Mouse (Mus musculus) T-helper 17 cell (primary cell): ENCODE data around the gene Fam129c.

Experiments used
- in situ Hi-C, 2 experiments: fragments of 300-600 bp; cut with MboI, MseI; formaldehyde crosslinking; loops; 1 replicate in 1 of 2; 2 replicates in 1 of 2; pipeline ENCODE4 v1.15.1; 2025; ENCODE audit warnings: high pct_unique_total_duplicates in 2 of 2

Gene Fam129c

DNA sequence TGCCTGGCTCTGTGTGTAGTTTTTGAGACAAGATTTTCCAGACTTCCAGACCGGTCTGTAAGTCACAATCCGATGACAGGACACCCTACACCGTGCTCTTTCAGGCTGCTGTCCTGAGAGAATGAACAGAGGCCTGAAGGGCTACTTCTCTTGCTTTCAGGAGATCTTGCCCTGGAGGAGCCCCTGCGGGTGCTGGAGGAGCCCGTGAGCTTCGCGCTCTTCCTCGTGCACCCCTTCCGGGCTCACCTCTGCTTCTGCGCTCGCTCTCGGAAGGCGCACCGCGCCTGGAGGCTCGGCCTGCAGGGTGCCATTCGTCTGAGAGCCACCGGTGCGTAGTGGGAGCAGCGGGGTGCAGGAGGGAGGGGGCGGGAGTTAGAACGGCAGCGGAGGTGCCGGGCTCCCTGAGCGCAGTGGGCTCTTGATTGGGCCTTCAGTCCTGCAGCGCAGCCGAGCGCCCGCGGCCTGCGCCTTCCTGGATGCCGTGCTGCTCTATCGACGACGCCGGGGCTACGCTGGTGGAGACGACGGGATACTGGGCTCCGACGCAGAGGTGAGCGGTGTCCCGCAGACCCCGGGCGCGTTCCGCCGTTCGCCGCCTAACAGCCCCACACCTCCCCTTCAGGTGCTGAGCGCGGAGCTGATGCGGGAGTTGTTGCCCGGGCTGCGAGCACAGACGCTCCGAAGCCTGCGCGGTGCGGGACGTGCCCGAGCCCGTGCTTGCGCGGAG lies 4.7 kb downstream of the Fam129c start:
- in situ Hi-C loops = loop anchor here in 1 of 2 experiments (5.0 kb wide), 1 partner anchor 55 kb away; no protein-coding TSS in a partner anchor

DNA sequence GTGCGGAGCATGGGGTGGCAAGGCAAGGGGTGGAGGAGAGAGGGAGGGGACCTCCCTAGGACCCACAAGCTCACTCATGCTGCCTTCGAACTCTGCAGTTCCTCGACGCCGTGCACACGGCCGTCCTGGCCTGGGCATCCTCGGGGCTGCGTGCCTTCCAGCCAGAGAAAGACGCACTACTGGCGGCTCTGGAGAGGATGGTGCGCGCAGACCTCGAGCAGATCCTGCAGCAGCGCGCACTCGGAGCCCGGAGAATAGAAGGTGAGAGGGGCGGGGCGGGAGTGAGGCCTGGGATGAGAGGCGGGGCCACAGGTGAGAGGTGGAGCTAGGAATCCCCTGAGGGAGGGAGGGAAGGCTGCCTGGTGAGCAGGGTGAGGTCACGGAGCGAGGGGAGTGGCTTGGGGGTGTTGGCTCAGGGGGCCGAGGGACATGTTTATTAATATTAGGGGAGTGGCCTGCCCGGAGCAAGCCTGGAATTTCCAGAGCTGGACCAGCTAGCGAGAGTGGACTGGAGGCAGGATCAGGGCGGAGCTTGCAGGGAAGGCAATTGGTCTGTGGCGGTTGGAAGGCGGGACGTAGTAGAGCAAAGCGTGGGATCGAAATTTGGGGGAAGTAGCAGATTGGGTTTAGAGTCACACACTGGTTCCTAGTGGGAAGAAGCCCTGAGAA lies 5.4 kb downstream of the Fam129c start:
- in situ Hi-C loops = loop anchor here in 1 of 2 experiments (5.0 kb wide), 1 partner anchor 55 kb away; no protein-coding TSS in a partner anchor

GRCm38 (mm10) chr8:71604021-71604420 lies 6.6 kb downstream of the Fam129c start:
- in situ Hi-C loops = loop anchor here in 1 of 2 experiments (5.0 kb wide), 1 partner anchor 53 kb away; no protein-coding TSS in a partner anchor

DNA sequence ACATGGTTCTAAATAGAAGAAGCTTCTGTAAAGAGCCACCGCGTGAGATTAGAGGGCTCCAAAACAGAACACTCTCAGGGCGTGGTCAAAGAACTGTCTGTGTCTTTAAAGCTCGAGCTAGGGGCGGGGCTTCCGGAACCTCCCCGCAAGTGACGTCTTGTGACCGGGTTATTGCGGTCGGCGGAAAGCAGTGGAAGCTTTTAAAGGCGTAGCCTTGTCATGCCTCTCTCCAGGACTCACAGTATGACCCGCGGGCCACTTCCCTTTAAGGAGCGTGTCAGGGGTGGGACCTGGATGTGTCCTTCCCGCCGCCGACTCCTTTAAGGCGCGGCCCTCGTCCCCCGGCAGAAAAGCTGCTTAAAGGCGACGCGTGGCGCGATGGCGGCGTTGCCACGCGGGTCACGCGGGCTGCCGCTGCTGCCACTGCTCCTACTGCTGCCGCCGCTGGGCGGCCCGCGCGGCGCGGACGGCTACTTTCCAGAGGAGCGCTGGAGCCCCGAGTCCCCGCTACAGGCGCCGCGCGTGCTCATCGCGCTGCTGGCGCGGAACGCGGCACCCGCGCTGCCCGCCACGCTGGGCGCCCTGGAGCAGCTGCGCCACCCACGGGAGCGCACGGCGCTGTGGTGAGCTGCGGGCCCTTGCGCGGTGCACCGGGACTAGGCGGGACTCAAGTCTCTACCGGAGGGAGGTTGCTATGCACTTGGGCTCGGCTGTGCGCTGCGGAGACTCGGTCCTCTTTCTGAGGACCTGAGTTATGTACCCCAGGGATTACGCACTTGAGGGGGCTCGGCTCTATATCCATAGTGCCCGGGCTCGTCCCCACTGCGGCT lies 13.6 kb downstream of the Fam129c start, which contains the start of gene Colgalt1:
Gene Colgalt1, plus strand, starts transcription at position 177 of the 830 bp plus-strand sequence.
- in situ Hi-C loops = no loop called here

DNA sequence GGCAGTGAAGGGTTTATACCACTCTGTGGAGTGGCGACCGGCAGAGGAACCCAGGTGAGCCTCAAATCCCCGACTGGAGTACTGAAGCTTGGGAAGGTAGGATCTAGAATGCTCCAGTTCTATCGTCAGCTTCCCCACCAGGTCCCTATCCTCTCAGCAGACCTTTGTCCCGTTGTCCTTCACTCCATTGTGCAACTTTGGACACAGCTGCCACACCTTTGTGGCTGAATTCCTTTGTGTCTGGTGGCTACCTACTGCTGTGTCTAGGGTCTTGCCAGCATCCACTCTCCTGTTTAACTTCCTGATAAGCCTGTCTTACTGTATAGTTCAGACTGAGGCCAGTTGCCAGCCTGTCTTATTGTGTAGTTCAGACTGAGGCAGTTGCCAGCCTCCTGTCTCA lies 14.7 kb downstream of the Fam129c start:
- in situ Hi-C loops = no loop called here

DNA sequence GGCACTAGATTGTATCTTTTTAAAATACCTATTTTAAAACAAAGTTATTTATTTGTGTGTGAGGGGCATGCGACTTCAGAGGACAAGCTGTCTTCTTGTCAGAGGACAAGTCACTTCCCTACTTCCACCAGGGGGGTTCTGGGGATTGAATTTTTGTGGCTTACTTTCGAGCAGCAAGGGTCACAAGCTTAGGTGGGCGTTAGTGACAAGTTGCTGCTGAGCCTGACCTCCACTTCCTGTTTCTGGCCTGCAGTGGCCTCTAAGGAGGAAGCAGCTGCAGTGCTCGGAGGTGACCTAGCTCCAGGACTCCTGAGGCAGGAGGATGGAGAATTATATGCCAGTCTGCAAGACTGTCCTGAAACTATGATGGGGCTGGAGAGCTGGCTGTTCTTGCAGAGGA lies 16.0 kb downstream of the Fam129c start:
- in situ Hi-C loops = no loop called here

DNA sequence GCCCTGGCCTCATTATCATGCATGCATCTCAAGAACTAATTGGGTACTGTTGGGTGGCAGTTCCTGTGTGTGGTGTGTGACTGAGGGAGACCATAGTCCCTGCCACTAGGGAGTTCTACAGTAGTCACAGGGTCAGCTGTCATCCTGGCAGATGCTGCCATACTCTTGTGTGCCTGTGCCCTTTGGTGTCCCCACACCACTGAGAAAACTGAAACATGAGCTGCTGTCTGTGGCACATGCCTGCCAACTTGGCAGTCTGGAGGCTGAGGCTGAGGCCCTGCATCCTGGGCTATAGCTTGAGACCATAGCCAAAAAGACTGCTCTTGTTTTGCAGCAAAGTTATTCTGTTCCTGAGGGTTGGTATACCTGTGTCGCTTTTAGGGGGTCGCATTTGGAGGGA lies 22.3 kb downstream of the Fam129c start:
- in situ Hi-C loops = no loop called here

GRCm38 (mm10) chr8:71625088-71625487 lies 27.6 kb downstream of the Fam129c start:
- in situ Hi-C loops = no loop called here

- in situ Hi-C loops = no loop called here
These were observed 29.3 kb downstream of the Fam129c start for GRCm38 (mm10) chr8:71626753-71627152.

- in situ Hi-C loops = no loop called here
These were observed 30.0 kb downstream of the Fam129c start for GRCm38 (mm10) chr8:71627265-71628099.

- in situ Hi-C loops = no loop called here
These were observed 31.1 kb downstream of the Fam129c start for GRCm38 (mm10) chr8:71628396-71629095.

GRCm38 (mm10) chr8:71629096-71629697 lies 31.7 kb downstream of the Fam129c start:
- in situ Hi-C loops = no loop called here

- in situ Hi-C loops = loop anchor here in 1 of 2 experiments (5.0 kb wide), 1 partner anchor 67 kb away; no protein-coding TSS in a partner anchor
These were observed 32.3 kb downstream of the Fam129c start for GRCm38 (mm10) chr8:71629781-71630212.

GRCm38 (mm10) chr8:71630761-71631160 lies 33.3 kb downstream of the Fam129c start:
- in situ Hi-C loops = loop anchor here in 1 of 2 experiments (5.0 kb wide), 1 partner anchor 68 kb away; no protein-coding TSS in a partner anchor

- in situ Hi-C loops = loop anchor here in 1 of 2 experiments (5.0 kb wide), 1 partner anchor 70 kb away; no protein-coding TSS in a partner anchor
These were observed 34.4 kb downstream of the Fam129c start for GRCm38 (mm10) chr8:71631897-71632296.

GRCm38 (mm10) chr8:71633164-71633563 lies 35.7 kb downstream of the Fam129c start:
- in situ Hi-C loops = loop anchor here in 1 of 2 experiments (5.0 kb wide), 1 partner anchor 71 kb away; no protein-coding TSS in a partner anchor

DNA sequence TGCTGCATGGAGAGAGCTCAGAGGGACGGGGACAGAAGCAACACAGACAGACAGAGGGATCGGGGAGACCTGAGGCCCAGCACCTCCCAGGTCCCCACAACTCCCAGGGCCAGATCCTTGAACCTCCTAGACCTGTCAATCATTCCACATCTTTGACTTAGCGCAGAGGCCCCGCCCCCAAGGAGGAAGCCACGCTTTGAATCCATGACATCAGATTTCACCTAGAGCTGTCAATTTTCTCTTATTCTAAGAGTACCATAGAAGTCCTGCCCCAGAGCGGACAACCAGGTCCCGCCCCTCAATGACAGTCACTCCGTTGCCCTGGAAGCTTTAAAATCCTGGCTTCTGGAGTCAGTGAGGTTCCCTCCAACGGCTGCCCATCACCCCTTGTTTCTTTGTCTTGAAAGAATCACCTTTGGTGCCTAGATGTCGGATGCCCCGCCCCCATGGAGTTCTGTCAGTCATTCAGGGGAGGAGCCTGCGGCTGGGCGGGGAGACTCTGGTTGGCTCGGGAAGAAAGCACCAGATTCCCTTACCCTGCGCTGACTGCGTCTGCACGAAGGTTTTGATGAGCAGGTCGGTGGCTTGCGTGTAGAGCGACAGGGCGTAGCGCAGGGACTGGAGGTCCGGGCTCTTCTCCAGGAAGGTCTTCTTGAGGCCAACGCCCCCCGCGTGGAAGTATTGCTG lies 36.7 kb downstream of the Fam129c start:
- in situ Hi-C loops = loop anchor here in 1 of 2 experiments (5.0 kb wide), 1 partner anchor 72 kb away; no protein-coding TSS in a partner anchor

- in situ Hi-C loops = no loop called here
These were observed 40.0 kb downstream of the Fam129c start for GRCm38 (mm10) chr8:71637149-71638095.
